Mouse (Mus musculus) brain, embryonic 14.5 days (tissue): ENCODE measurements around the gene Xcl1. TPM values are rescaled to one million over a fixed set of nuclear protein-coding genes. Genes with fewer than 3 reads are reported as not detected.
A peak's percentile ranks its signal among the peaks of the same experiment; 100 is the strongest.

ENCODE experiments used
- DNase-seq: peaks from one replicate; pipeline ENCODE4 v3.0.0-alpha.2; 2011; ENCODE audit warnings: low read depth
- CTCF ChIP-seq: fragments of 200-500 bp; IDR thresholded peaks from 2 replicates; pipeline ENCODE4 v1.5.1; 2012; ENCODE audit warnings: inconsistent platforms, mild to moderate bottlenecking, moderate library complexity, borderline replicate concordance; ENCODE audit not compliant: insufficient read depth, insufficient read length; ENCODE audit errors: extremely low read depth
- POLR2A ChIP-seq: fragments of 200-500 bp; IDR thresholded peaks from 2 replicates; pipeline ENCODE4 v1.6.1; 2012; ENCODE audit warnings: mild to moderate bottlenecking, inconsistent platforms, borderline replicate concordance; ENCODE audit not compliant: poor library complexity, insufficient read depth, insufficient read length, severe bottlenecking; ENCODE audit errors: extremely low read depth
- polyA plus RNA-seq: library from polyadenylated mRNA; depleted of rRNA; stranded (reverse); fragments of >200 nt; gene quantifications from 2 replicates; pipeline ENCODE4 v1.2.3, GENCODE M21; 2012; rRNA removed

Gene Xcl1
- polyA plus RNA-seq, 1 experiment = not detected

GRCm38 (mm10) chr1:164899506-164899905 is 35.8 kb downstream of the Xcl1 start:
- TF ChIP-seq CTCF (no peak), POLR2A (no peak)
- peak; percentile 41 for DNase-seq

- peak; percentile 95 for DNase-seq
- TF ChIP-seq POLR2A (peak; percentile 72; the same call in 1 of the 2 replicates), CTCF (peak; percentile 57)
Observed at GRCm38 (mm10) chr1:164898846-164899351, 36.4 kb downstream of the Xcl1 start.

GRCm38 (mm10) chr1:164897163-164897817 is 38.0 kb downstream of the Xcl1 start:
- DNase-seq = peak; percentile 78
- TF ChIP-seq CTCF (no peak), POLR2A (no peak)

- DNase-seq = no peak
Observed at GRCm38 (mm10) chr1:164896211-164897145, 38.8 kb downstream of the Xcl1 start.

GRCm38 (mm10) chr1:164895806-164896205 is 39.5 kb downstream of the Xcl1 start:
- TF ChIP-seq POLR2A = no peak
- no peak for DNase-seq

More at GRCm38 (mm10) chr1:164896211-164897145, 38.8 kb downstream of the Xcl1 start:
- TF ChIP-seq POLR2A = no peak
- TF ChIP-seq CTCF = no peak

- no peak for TF ChIP-seq CTCF
- no peak for DNase-seq
Observed at GRCm38 (mm10) chr1:164890366-164890765, 45.0 kb downstream of the Xcl1 start.

GRCm38 (mm10) chr1:164888563-164888962 is 46.8 kb downstream of the Xcl1 start:
- TF ChIP-seq CTCF (no peak), POLR2A (no peak)

GRCm38 (mm10) chr1:164887775-164888174 is 47.6 kb downstream of the Xcl1 start:
- TF ChIP-seq POLR2A = no peak
- TF ChIP-seq CTCF = no peak
- no peak for DNase-seq

More at GRCm38 (mm10) chr1:164888563-164888962, 46.8 kb downstream of the Xcl1 start:
- DNase-seq = no peak

- TF ChIP-seq POLR2A = no peak
- no peak for TF ChIP-seq CTCF
- no peak for DNase-seq
Observed at GRCm38 (mm10) chr1:164881891-164882290, 53.4 kb downstream of the Xcl1 start.

Other genes with a start within 250 kb of the Xcl1 start
- gene Dpt, start 138.9 kb downstream of the Xcl1 start, polyA plus RNA-seq = 2.1 and 3.0 TPM in 2 replicates
- 0.10 and 0.18 TPM in 2 replicates for gene Tbx19, start 225.2 kb upstream of the Xcl1 start, polyA plus RNA-seq